Mouse (Mus musculus): Measurements from ENCODE around the gene Cldn19.

DNA sequence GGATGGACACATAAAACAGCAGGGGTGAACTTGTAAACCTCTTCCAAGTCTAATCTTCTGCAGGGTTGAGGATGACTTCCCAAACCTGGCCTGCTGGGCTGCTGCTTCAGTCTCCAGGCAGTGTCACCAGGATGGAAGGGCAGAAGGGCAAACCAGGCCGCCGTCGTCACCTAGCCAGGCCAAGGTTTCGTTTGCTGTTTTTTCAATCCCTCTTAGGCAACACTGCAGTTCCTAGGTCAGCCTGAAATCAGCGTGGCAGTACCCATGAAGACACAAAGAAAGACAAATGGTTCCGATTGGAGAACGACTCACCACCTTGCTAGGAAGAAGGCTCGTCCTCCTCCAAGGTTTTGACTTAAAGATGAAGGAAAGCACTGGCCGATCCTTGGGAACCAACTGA is 29.5 kb upstream of the Cldn19 start:
- TF ChIP-seq CTCF (IDR thresholded peaks at IDR 0.05): no peak
- TF ChIP-seq EP300 (IDR thresholded peaks at IDR 0.05): no peak

Measured in lung, postnatal 0 days (tissue).